Mouse (Mus musculus) T-cell, adult 66 days (primary cell): ENCODE results near the gene Cc2d2b. TPM values are rescaled to one million over a fixed set of nuclear protein-coding genes. Genes with fewer than 3 reads are reported as not detected.

Experiments
- total RNA-seq, 2 experiments: library from RNA; stranded (reverse); gene quantifications; 3 replicates in 1 of 2; 4 replicates in 1 of 2; pipeline ENCODE4 v1.2.4; 2023

Gene Cc2d2b
- total RNA-seq, result not detected

GRCm38 (mm10) chr19:40748559-40748958, at the start of gene Cc2d2b:
Cc2d2b (plus strand) TSS chr19:40748753.

GRCm38 (mm10) chr19:40830703-40831415, 82.3 kb downstream of the Cc2d2b start, which contains the start of gene Ccnj:
Ccnj (plus strand) TSS chr19:40831279.

Other genes starting within 250 kb of the Cc2d2b start
- 10 to 100 TPM; 19.9 to 20.7 TPM for gene Sorbs1, start 235.0 kb upstream of the Cc2d2b start, total RNA-seq
- gene Aldh18a1, start 160.3 kb upstream of the Cc2d2b start, total RNA-seq, result 10 to 100 TPM; 46.4 to 53.2 TPM
- 1 to 10 TPM; 6.0 to 7.7 TPM for gene Tctn3, start 136.5 kb upstream of the Cc2d2b start, total RNA-seq
- 1 to 10 TPM; 8.1 to 9.3 TPM for gene Entpd1, start 136.4 kb upstream of the Cc2d2b start, total RNA-seq
- gene Ccnj, start 82.5 kb downstream of the Cc2d2b start, total RNA-seq, result 1 to 10 TPM; 7.5 to 8.5 TPM
- gene Zfp518a, start 146.0 kb downstream of the Cc2d2b start, total RNA-seq, result 10 to 100 TPM; 19.7 TPM
- gene Blnk, start 245.8 kb downstream of the Cc2d2b start, total RNA-seq, result 1 to 10 TPM; 1.0 to 2.9 TPM